11 mouse cellular contexts compared by ENCODE assay signal in the genomic region with DNA sequence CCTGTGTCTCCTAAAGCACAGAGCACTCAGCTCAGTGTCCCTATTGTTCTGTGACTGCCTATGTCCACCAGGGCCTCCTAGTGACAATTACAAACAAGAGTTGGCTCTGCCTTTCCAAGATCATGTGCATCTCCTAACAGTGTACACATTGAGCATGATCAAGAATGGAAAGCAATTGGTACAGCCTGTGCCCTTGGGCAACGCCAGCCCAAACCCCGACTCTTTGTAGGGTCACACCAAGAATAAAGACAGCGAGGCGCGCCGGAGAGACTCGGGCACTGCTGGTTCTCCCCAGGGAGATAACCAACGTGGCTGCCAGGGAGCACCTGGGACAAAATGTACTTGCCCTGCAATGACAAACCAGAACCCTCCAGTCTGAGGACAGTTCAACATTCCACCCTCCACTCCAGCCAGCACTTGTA. TPM values are rescaled to one million over a fixed set of nuclear protein-coding genes. Genes with fewer than 3 reads are reported as not detected.
DNase-seq lines count a peak whose midpoint lies in the region; ATAC-seq and TF ChIP-seq lines count a peak whose summit lies in the region.
"Had no signal": no experiment of that assay in that cellular context is flagged by ENCODE, and none has a peak within 500 bp of the region (broad histone marks: within the 10 kb centered on the region; RNA-seq: fewer than 3 reads in every experiment).

No protein-coding gene starts in this region.

- peak overlapping the region; percentile 39 for H3K4me2 ChIP-seq in CH12.LX (ENCODE audit: insufficient read depth, low read depth, poor library complexity, severe bottlenecking)
- H3K4me2 ChIP-seq in heart, embryonic 16.5 days (ENCODE audit: low read depth, low read length), result peak overlapping the region; percentile 39
- H3K4me2 ChIP-seq: hindbrain, embryonic 15.5 days; lung, embryonic 14.5 days had no signal

- TF ChIP-seq RAD21 in CH12.LX (IDR thresholded peaks at IDR 0.05; ENCODE audit: low read depth, low read length), result no peak

- TF ChIP-seq CTCF in CH12.LX (conservative IDR thresholded peaks at IDR 0.05 in 1 of 2, IDR thresholded peaks at IDR 0.05 in 1 of 2; ENCODE audit: low read depth in 2 of 2, low read length in 2 of 2), result no peak

- H3K27ac ChIP-seq in CH12.LX (ENCODE audit: insufficient read depth, low read depth), result peak overlapping the region; percentile 6; the same call in 1 of the 2 replicates
- peak overlapping the region; percentile 70 for H3K27ac ChIP-seq in heart, embryonic 16.5 days (ENCODE audit: low read length)
- H3K27ac ChIP-seq: hindbrain, embryonic 15.5 days had no signal

- H3K4me1 ChIP-seq in CH12.LX (ENCODE audit: control insufficient read depth in 1 of 2, insufficient read depth in 2 of 2), result peaks cover 41 to 73% of the 10 kb centered on the region in 2 experiments
- peaks cover 69% of the 10 kb centered on the region for H3K4me1 ChIP-seq in heart, embryonic 16.5 days (ENCODE audit: control insufficient read depth, insufficient read depth, low read length)

- ATAC-seq in heart, embryonic 16.5 days (replicated peaks; ENCODE audit: extremely low read depth, insufficient read depth, low FRiP score), result no peak
- ATAC-seq in megakaryocyte progenitor cell, adult 5-6 weeks (replicated peaks; ENCODE audit: poor library complexity), result no peak

- 62% methylated on average over 8 of the region's 8 CpGs for WGBS in heart, embryonic 16.5 days

- peaks cover 76% of the 10 kb centered on the region for H3K79me2 ChIP-seq in CH12.LX (replicated peaks; ENCODE audit: control insufficient read depth, extremely low read depth, insufficient read depth, poor library complexity, severe bottlenecking)

- in situ Hi-C loops in CH12.LX (cut with MboI; ENCODE audit: low pct_ligation_motif_present, low pct_unique_long_range_greater_than_20kb, low sequenced_read_pairs), result no loop called here

- TF ChIP-seq POLR2A in CH12.LX (IDR thresholded peaks at IDR 0.05; ENCODE audit: low read depth, low read length), result no peak

- H3K9ac ChIP-seq in CH12.LX (ENCODE audit: insufficient read depth, low read depth), result no peak overlapping the region
- H3K9ac ChIP-seq in heart, embryonic 16.5 days (ENCODE audit: low read length), result no peak overlapping the region
- H3K9ac ChIP-seq: hindbrain, embryonic 15.5 days; lung, embryonic 14.5 days had no signal

- no peaks in the 10 kb centered on the region for H3K27me3 ChIP-seq in CH12.LX (replicated peaks)
- no peaks in the 10 kb centered on the region for H3K27me3 ChIP-seq in heart, embryonic 16.5 days (ENCODE audit: control insufficient read depth, insufficient read depth, low read length)
- H3K27me3 ChIP-seq: hindbrain, embryonic 15.5 days had no signal

- peak; percentile 29 for DNase-seq in cerebellum, adult 11 months
- no peak for DNase-seq in cerebellum, postnatal 10 days
- DNase-seq in layer of hippocampus, adult 9-11 months, result peak; percentile 85
- no peak for DNase-seq in layer of hippocampus, postnatal 25 days (ENCODE audit: extremely low spot score in 1 of 2, low spot score in 1 of 2)
- DNase-seq in CH12.LX (ENCODE audit: extremely low read depth), result no peak
- no peak for DNase-seq in frontal cortex, postnatal 14 days (ENCODE audit: low spot score in 2 of 2)
- DNase-seq: kidney, postnatal 36 days; lung, embryonic 14.5 days had no signal

- H3K4me3 ChIP-seq in CH12.LX (replicated peaks in 1 of 3; ENCODE audit: low read depth in 2 of 3, low read length in 2 of 3, poor library complexity in 1 of 3), result peak overlapping the region; percentile 6 to 37 (median 33)
- H3K4me3 ChIP-seq in heart, embryonic 16.5 days (ENCODE audit: low read length), result no peak overlapping the region
- H3K4me3 ChIP-seq: hindbrain, embryonic 15.5 days had no signal

- dilution Hi-C loops in CH12.LX (cut with MboI; ENCODE audit: extremely low pct_ligation_motif_present, extremely low pct_unique_long_range_greater_than_20kb, low sequenced_read_pairs), result no loop called here

- peaks cover 0 to 10% of the 10 kb centered on the region in 2 experiments for H3K36me3 ChIP-seq in CH12.LX (replicated peaks in 1 of 2; ENCODE audit: control insufficient read depth in 1 of 2, insufficient read depth in 1 of 2, low read length in 1 of 2)
- no peaks in the 10 kb centered on the region for H3K36me3 ChIP-seq in heart, embryonic 16.5 days (ENCODE audit: control insufficient read depth, insufficient read depth)
- H3K36me3 ChIP-seq: hindbrain, embryonic 15.5 days had no signal

- no peaks in the 10 kb centered on the region for H3K9me3 ChIP-seq in CH12.LX (replicated peaks; ENCODE audit: low read length)
- no peaks in the 10 kb centered on the region for H3K9me3 ChIP-seq in heart, embryonic 16.5 days (replicated peaks; ENCODE audit: control insufficient read depth, low read length)
- H3K9me3 ChIP-seq: hindbrain, embryonic 15.5 days had no signal

- TF ChIP-seq EP300 in CH12.LX (IDR thresholded peaks at IDR 0.05; ENCODE audit: low read length), result no peak

TF ChIP-seq in CH12.LX, 34 proteins besides CTCF, POLR2A, EP300 and RAD21:
- TF ChIP-seq GABPA (IDR thresholded peaks at IDR 0.05; ENCODE audit: insufficient replicate concordance, low read depth, low read length), result no peak
- TF ChIP-seq MYC (IDR thresholded peaks at IDR 0.05; ENCODE audit: low read depth, low read length), result no peak
- TF ChIP-seq POLR2AphosphoS2 (IDR thresholded peaks at IDR 0.05; ENCODE audit: low read depth, low read length), result no peak
- no peak for TF ChIP-seq MAFK (IDR thresholded peaks at IDR 0.05; ENCODE audit: insufficient replicate concordance, low read length)

RNA-seq across cellular contexts. Expression of gene Ptpn11, which starts 3.6 kb away (rescaled TPM):
- 10 to 100 TPM; 88.7 to 98.6 TPM for total RNA-seq in layer of hippocampus, postnatal 25 days (2021)
- total RNA-seq in CH12.LX (2012; rRNA removed) (44.6 and 52.2 TPM in 2 replicates), CH12.LX (2014; rRNA removed) (29.4 and 33.2 TPM in 2 replicates)
- polyA plus RNA-seq in CH12.LX (2012; ENCODE audit: insufficient read length, low read depth), result 62.1 and 62.8 TPM in 2 replicates
- 17.4 and 19.4 TPM in 2 replicates for polyA plus RNA-seq in heart, embryonic 16.5 days (2015; fragmentation: Nextera tagmentation; extraction: Ambion mirVana)
- 20.8 TPM in 2 replicates for total RNA-seq in megakaryocyte progenitor cell, adult 5-6 weeks (2015)
- total RNA-seq in megakaryocyte progenitor cell, adult 5-6 weeks (2017), result 41.5 and 48.1 TPM in 2 replicates

RNA-seq across cellular contexts. Expression of gene Rpl6, which starts 16.7 kb away (rescaled TPM):
- total RNA-seq in layer of hippocampus, postnatal 25 days (2021), result 100 to 1,000 TPM; 433 to 489 TPM
- total RNA-seq in CH12.LX (2012; rRNA removed), result 2,694 and 2,801 TPM in 2 replicates
- total RNA-seq in CH12.LX (2014; rRNA removed), result 2,433 and 2,576 TPM in 2 replicates
- 2,607 and 2,835 TPM in 2 replicates for polyA plus RNA-seq in CH12.LX (2012; ENCODE audit: insufficient read length, low read depth)
- 325 and 345 TPM in 2 replicates for polyA plus RNA-seq in heart, embryonic 16.5 days (2015; fragmentation: Nextera tagmentation; extraction: Ambion mirVana)
- 2,970 and 3,030 TPM in 2 replicates for total RNA-seq in megakaryocyte progenitor cell, adult 5-6 weeks (2015)
- total RNA-seq in megakaryocyte progenitor cell, adult 5-6 weeks (2017), result 1,387 and 1,567 TPM in 2 replicates

RNA-seq across cellular contexts. Expression of gene Hectd4, which starts 32.4 kb away (rescaled TPM):
- total RNA-seq in layer of hippocampus, postnatal 25 days (2021), result 100 to 1,000 TPM; 159 to 190 TPM
- total RNA-seq in CH12.LX (2012; rRNA removed), result 6.8 and 7.8 TPM in 2 replicates
- total RNA-seq in CH12.LX (2014; rRNA removed), result 0.89 and 2.1 TPM in 2 replicates
- 4.3 and 6.0 TPM in 2 replicates for polyA plus RNA-seq in CH12.LX (2012; ENCODE audit: insufficient read length, low read depth)
- polyA plus RNA-seq in heart, embryonic 16.5 days (2015; fragmentation: Nextera tagmentation; extraction: Ambion mirVana), result 2.6 and 3.4 TPM in 2 replicates
- 16.2 and 22.8 TPM in 2 replicates for total RNA-seq in megakaryocyte progenitor cell, adult 5-6 weeks (2015)
- total RNA-seq in megakaryocyte progenitor cell, adult 5-6 weeks (2017), result 6.5 and 9.2 TPM in 2 replicates

Comparison
In these comparisons a context has a peak if more than half of its experiments do, and no peak if none do; other contexts are left out.
1. DNase-seq: peak in cerebellum, adult 11 months (single experiment) and layer of hippocampus, adult 9-11 months (single experiment); none in cerebellum, postnatal 10 days (0 of 2), layer of hippocampus, postnatal 25 days (0 of 2), CH12.LX (single experiment) and frontal cortex, postnatal 14 days (0 of 2).
2. RNA of gene Hectd4, which starts 32.4 kb away (total RNA-seq): 159 to 190 TPM in layer of hippocampus, postnatal 25 days; 6.5 to 22.8 TPM in megakaryocyte progenitor cell, adult 5-6 weeks and 0.89 to 7.8 TPM in CH12.LX; every median in the first group is over 4 times any median in the second.